Mouse (Mus musculus) liver, embryonic 14.5 days (tissue): ENCODE measurements around the gene Arhgef40.
A peak's percentile ranks its signal among the peaks of the same experiment; 100 is the strongest.

ENCODE experiments used
- CTCF ChIP-seq: IDR thresholded peaks from 2 replicates; pipeline ENCODE4 v1.5.1; 2016; ENCODE audit warnings: antibody characterized with exemption, low read depth, control low read depth
- EP300 ChIP-seq: IDR thresholded peaks from 2 replicates; pipeline ENCODE4 v1.6.1; 2016; ENCODE audit warnings: antibody characterized with exemption, low read depth

- TF ChIP-seq CTCF (peak; percentile 82), EP300 (no peak)
These were observed 38.4 kb downstream of the Arhgef40 start for GRCm38 (mm10) chr14:52022709-52023459.
